13 mouse cellular contexts compared by ENCODE assay signal in the genomic region with DNA sequence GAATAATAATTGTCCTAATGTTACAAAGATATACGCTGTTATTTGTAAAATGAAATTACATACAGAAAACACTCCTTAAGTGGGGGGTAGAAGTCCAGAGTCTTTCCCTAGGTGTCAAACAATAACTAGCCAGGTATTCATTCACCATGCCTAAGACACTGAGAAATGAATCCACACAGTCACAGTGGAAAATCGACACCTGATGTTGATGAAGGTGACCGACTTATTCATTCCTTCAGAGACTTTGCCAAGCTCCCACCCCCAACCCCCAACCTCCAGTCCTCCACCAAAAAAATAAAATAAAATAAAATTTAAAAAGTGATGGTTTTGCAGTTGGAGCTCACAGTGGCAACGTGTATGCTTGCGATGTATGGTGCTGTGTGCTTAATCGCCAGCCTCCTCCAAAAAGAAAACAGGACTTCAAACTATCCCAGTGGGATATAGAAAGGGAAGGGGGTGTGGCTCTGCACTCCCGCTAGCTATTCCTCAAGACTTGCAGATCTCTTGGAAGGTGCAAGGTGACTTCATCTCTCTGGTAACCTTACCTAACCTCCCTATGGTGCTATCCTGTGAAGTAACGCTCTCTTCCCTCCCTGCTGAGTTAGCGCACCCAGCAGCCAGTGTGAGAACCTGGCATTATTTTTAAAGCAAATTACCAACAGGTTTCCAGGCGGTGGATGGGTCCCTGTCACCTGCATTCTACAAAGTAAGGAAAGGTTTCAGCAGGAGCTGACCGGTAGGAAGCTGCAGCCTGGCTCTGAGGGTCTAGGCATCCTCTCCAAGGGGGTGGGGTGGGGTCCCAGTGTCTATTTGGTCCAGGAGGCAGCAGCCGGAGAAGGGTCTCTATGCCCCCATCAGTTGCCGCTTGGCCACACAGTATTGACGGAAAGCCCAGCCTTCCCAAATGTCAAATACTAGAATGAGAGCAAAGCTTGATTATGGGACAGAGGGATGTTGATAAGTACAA. TPM values are rescaled to one million over a fixed set of nuclear protein-coding genes. Genes with fewer than 3 reads are reported as not detected.
A peak's percentile ranks its signal among the peaks of the same experiment; 100 is the strongest.
DNase-seq lines count a peak whose midpoint lies in the region; ATAC-seq and TF ChIP-seq lines count a peak whose summit lies in the region.
"Had no signal": no experiment of that assay in that cellular context is flagged by ENCODE, and none has a peak within 500 bp of the region (broad histone marks: within the 10 kb centered on the region; RNA-seq: fewer than 3 reads in every experiment).

No protein-coding gene starts in this region.

- TF ChIP-seq CTCF in small intestine, adult 2 months (IDR thresholded peaks at IDR 0.05; ENCODE audit: extremely low read depth, insufficient read length, insufficient replicate concordance, low read depth, low read length) = no peak

- DNase-seq in lung, postnatal 10 days = no peak
- DNase-seq in thymus, postnatal 10 days (ENCODE audit: low spot score in 2 of 2) = no peak
- DNase-seq in cerebellum, adult 9-10 months = no peak
- DNase-seq: adrenal gland, postnatal 25 days; cerebellum, adult 8-10 months; gastrocnemius, postnatal 10 days; retina, postnatal 1 day had no signal

- no peak overlapping the region for H3K4me2 ChIP-seq in heart, embryonic 15.5 days
- H3K4me2 ChIP-seq in heart, embryonic 12.5 days = no peak overlapping the region
- H3K4me2 ChIP-seq in lung, embryonic 15.5 days = peak overlapping the region; percentile 48; the same call in 1 of the 2 replicates
- no peak overlapping the region for H3K4me2 ChIP-seq in intestine, embryonic 16.5 days (ENCODE audit: low read depth, low read length)

- H3K27me3 ChIP-seq in heart, embryonic 15.5 days = no peaks in the 10 kb centered on the region
- H3K27me3 ChIP-seq in heart, embryonic 12.5 days (replicated peaks) = no peaks in the 10 kb centered on the region; the same call in 1 of the 2 replicates
- no peaks in the 10 kb centered on the region for H3K27me3 ChIP-seq in lung, embryonic 15.5 days
- H3K27me3 ChIP-seq in intestine, embryonic 16.5 days (replicated peaks; ENCODE audit: control insufficient read depth, insufficient read depth, low read length) = no peaks in the 10 kb centered on the region
- no peaks in the 10 kb centered on the region for H3K27me3 ChIP-seq in small intestine, adult 2 months (ENCODE audit: control insufficient read depth, insufficient read depth, low read length)

- no peak overlapping the region for H3K4me3 ChIP-seq in heart, embryonic 15.5 days
- no peak overlapping the region for H3K4me3 ChIP-seq in heart, embryonic 12.5 days
- H3K4me3 ChIP-seq in lung, embryonic 15.5 days = no peak overlapping the region
- H3K4me3 ChIP-seq in intestine, embryonic 16.5 days (ENCODE audit: low read length) = no peak overlapping the region
- H3K4me3 ChIP-seq in small intestine, adult 2 months (ENCODE audit: low read depth, low read length) = no peak overlapping the region
- H3K4me3 ChIP-seq: erythroblast, embryonic 14.5 days had no signal

- no peaks in the 10 kb centered on the region for H3K36me3 ChIP-seq in heart, embryonic 15.5 days
- H3K36me3 ChIP-seq in heart, embryonic 12.5 days = no peaks in the 10 kb centered on the region
- no peaks in the 10 kb centered on the region for H3K36me3 ChIP-seq in lung, embryonic 15.5 days
- H3K36me3 ChIP-seq in intestine, embryonic 16.5 days (ENCODE audit: control insufficient read depth, insufficient read depth, low read length) = no peaks in the 10 kb centered on the region
- H3K36me3 ChIP-seq in small intestine, adult 2 months (ENCODE audit: control insufficient read depth, insufficient read depth, low read length) = no peaks in the 10 kb centered on the region

- no peaks in the 10 kb centered on the region for H3K9me3 ChIP-seq in heart, embryonic 15.5 days (replicated peaks)
- no peaks in the 10 kb centered on the region for H3K9me3 ChIP-seq in heart, embryonic 12.5 days (replicated peaks)
- no peaks in the 10 kb centered on the region for H3K9me3 ChIP-seq in lung, embryonic 15.5 days
- H3K9me3 ChIP-seq in intestine, embryonic 16.5 days (ENCODE audit: control insufficient read depth, low read length) = no peaks in the 10 kb centered on the region

- peaks cover 53% of the 10 kb centered on the region for H3K4me1 ChIP-seq in heart, embryonic 15.5 days (replicated peaks)
- peaks cover 49% of the 10 kb centered on the region for H3K4me1 ChIP-seq in heart, embryonic 12.5 days (replicated peaks)
- peaks cover 52% of the 10 kb centered on the region for H3K4me1 ChIP-seq in lung, embryonic 15.5 days
- H3K4me1 ChIP-seq in intestine, embryonic 16.5 days (ENCODE audit: control insufficient read depth, insufficient read depth, low read length) = peaks cover 40% of the 10 kb centered on the region
- peaks cover 18% of the 10 kb centered on the region for H3K4me1 ChIP-seq in small intestine, adult 2 months (ENCODE audit: control insufficient read depth, insufficient read depth, insufficient read length, low read length)

- peak overlapping the region; percentile 92 for H3K27ac ChIP-seq in heart, embryonic 15.5 days
- H3K27ac ChIP-seq in heart, embryonic 12.5 days (ENCODE audit: poor library complexity, severe bottlenecking) = no peak overlapping the region; the same call in 1 of the 2 replicates
- peak overlapping the region; percentile 96 for H3K27ac ChIP-seq in lung, embryonic 15.5 days
- H3K27ac ChIP-seq in intestine, embryonic 16.5 days (ENCODE audit: low read length) = peak overlapping the region; percentile 96
- peak overlapping the region; percentile 96; the same call in 1 of the 2 replicates for H3K27ac ChIP-seq in small intestine, adult 2 months (ENCODE audit: insufficient read depth, low read depth, low read length)

- no peak for ATAC-seq in heart, embryonic 15.5 days (replicated peaks; ENCODE audit: insufficient number of reproducible peaks, insufficient read depth, low FRiP score, low read depth)
- ATAC-seq in heart, embryonic 12.5 days (ENCODE audit: insufficient number of reproducible peaks, low FRiP score) = no peak
- no peak for ATAC-seq in lung, embryonic 15.5 days (ENCODE audit: borderline replicate concordance, extremely low read depth, low FRiP score, low TSS enrichment)
- ATAC-seq in intestine, embryonic 16.5 days = no peak

- no peak overlapping the region for H3K9ac ChIP-seq in heart, embryonic 15.5 days
- no peak overlapping the region for H3K9ac ChIP-seq in heart, embryonic 12.5 days
- no peak overlapping the region for H3K9ac ChIP-seq in lung, embryonic 15.5 days
- no peak overlapping the region for H3K9ac ChIP-seq in intestine, embryonic 16.5 days (ENCODE audit: low read depth, low read length)

- TF ChIP-seq POLR2A in small intestine, adult 2 months (IDR thresholded peaks at IDR 0.05; ENCODE audit: low read depth, low read length) = no peak

- WGBS in heart, embryonic 15.5 days = 71% methylated on average over 14 of the region's 14 CpGs
- 53% methylated on average over 14 of the region's 14 CpGs for WGBS in heart, embryonic 12.5 days
- 61% methylated on average over 14 of the region's 14 CpGs for WGBS in lung, embryonic 15.5 days
- 77% methylated on average over 14 of the region's 14 CpGs for WGBS in intestine, embryonic 16.5 days
- WGBS in small intestine, adult 2 months = 81% methylated on average over 14 of the region's 14 CpGs

RNA-seq across cellular contexts. Expression of a gene that starts 22.5 kb away (rescaled TPM):
- 4.7 and 4.9 TPM in 2 replicates for polyA plus RNA-seq in heart, embryonic 15.5 days (2015; fragmentation: Nextera tagmentation; extraction: Ambion mirVana)
- polyA plus RNA-seq in heart, embryonic 12.5 days (2016; fragmentation: Nextera tagmentation; extraction: Ambion mirVana) = 2.7 and 3.7 TPM in 2 replicates
- polyA plus RNA-seq in lung, embryonic 15.5 days (2015; fragmentation: Nextera tagmentation; extraction: Ambion mirVana) = 4.6 TPM in 2 replicates
- 0.79 and 2.1 TPM in 2 replicates for polyA plus RNA-seq in intestine, embryonic 16.5 days (2015; fragmentation: Nextera tagmentation; extraction: Ambion mirVana)
- 0.41 and 1.8 TPM in 2 replicates for polyA plus RNA-seq in small intestine, adult 2 months (2012; rRNA removed)
